Mouse (Mus musculus) adrenal gland, postnatal 36 days (tissue): ENCODE data around the gene Lpar3. TPM values are rescaled to one million over a fixed set of nuclear protein-coding genes. Genes with fewer than 3 reads are reported as not detected.
A peak's percentile ranks its signal among the peaks of the same experiment; 100 is the strongest.

ENCODE experiments used
- DNase-seq, 2 experiments: peaks; one replicate each; pipeline ENCODE4 v3.0.0; 2021; ENCODE audit warnings: mixed read lengths in 1 of 2
- total RNA-seq, 2 experiments: library from RNA; stranded (reverse); gene quantifications; 2 replicates each; pipeline ENCODE4 v1.2.3; 2021

The Lpar3 gene
- total RNA-seq, 2 experiments from 2014 or later = 0.30 to 0.33 TPM

DNA sequence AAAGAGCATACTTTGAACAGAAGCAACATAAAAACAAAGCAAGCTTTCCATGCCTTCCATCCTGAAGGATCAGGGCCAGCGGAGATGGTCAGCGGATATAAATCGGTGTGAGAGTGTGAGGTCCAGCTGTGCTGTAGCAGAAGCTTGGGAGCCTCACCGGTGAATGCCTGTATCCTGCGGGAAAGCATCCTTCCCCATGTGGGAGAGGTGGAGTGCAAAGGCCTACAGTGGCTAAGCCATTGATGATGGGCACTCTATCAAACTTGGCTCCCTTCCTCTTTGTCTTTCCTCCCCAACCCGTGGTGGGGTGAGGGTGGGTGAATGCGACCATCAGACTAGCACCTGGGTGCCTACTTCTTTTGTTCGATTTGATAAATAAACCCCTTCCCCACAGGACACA is 88.8 kb downstream of the Lpar3 start:
- DNase-seq = no peak

DNA sequence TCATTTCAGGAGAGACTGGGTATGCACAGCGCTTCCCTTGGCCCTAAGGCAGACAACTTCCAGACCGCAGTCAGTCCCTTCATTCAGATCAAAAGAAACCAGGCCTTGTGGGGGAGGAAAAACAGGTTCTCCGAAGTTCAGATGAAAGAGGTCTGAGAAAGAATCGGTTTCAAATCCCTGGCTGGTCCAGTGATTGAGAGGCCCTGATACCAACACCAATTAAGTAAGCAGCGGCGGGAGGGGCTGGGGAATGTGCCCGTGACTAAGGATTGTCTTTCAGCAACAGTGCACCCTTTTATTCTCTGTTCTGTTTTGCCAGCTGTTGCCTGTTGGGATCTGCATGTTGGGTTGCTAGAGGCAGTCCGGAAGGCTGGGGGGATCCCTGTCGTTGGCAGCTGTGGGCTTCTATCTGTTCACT is 90.4 kb downstream of the Lpar3 start:
- no peak for DNase-seq

DNA sequence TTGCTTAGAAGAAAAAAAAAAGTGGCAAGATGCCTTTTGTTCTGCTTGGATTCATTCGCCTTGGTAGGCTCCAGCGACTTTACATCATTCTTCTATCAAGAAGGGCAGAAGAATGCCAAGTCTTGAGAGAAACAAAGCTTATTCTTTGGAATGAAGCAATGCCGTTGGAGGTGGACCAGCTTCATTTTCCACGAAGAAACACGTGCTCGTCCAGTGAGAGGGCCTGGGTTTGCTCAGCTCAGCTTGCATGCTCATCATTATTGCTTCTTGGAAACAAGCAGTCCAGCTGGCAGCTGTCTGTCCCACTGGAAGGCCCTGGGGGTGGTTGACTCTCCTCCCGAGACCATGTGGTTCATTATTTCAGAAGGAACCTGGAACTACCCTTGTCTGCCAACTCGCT is 94.7 kb downstream of the Lpar3 start:
- DNase-seq = no peak

DNA sequence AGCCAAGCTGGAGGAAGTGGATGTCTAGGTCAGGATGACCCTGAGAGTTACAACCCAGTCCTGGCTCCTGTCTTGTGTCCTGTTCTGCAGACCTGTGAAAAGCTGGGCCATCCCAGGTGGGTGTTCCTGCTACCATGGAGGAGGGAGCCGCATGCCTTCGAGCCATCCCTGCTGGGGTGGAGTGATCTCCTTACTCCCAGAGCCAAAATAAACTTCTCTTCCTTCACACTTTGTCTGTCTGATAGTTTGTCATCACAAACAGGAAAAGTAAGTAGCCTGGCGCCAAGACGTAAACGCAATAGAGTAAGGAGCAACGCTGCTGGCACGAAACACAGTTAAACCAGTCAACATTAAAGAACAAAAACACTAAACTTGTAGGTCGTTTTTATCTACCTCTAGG is 95.5 kb downstream of the Lpar3 start:
- DNase-seq = no peak

DNA sequence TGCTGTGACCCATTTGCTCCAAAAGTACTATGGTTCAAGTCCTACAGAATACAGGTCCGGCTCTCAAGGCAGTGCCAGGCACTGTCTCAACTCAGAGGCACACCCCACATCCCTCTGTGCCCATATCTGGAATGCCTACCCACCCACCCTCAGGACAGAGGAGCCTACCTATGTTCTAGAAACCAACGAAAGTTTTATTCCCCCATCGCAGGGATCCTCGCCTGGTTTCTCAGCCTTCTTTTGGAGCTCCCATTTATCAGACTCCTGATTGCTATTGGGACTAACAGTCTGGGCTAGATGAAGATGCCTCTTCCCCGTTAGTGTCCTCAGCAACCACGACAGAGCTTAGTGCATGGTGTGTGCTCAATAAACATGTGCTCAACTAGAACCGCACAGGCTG is 96.6 kb downstream of the Lpar3 start:
- no peak for DNase-seq

DNA sequence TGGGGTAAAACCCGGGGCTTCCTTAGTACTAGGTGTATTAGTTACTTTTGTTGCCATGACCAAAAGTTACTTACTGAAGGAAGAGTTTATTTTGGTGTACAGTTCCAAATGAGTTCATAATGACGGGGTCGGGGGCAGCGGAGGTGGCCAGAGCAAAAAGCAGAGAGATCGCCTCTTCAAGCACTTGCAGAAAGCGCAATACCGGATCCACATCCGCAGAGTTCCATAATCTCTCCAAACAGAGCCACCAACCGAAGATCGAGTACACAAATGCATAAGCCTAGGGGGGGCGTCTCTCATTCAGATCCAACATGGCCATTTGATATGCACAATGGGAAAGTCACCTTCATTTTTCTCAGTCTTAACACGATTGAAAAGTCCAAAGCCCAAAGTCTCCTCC is 97.1 kb downstream of the Lpar3 start:
- no peak for DNase-seq

DNA sequence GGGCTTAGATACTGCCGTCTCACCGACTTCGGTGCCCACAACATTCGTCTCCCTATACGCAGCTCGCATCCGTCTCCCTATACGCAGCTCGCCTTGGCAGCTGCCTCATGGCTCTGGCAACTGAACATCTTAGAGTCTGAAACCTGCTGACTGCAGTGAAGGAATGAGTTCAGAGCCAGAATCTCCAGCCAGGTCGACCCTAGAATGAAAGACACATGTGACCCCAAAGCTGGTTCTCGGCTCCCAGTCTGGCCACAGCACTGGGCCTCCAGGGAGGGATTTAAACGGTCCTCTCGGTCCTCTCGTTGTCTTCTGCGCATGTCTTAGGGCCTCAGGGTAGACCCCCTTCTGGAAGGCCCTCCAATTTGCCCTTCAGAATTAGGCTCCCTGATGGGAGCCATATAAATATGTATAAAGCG is 97.8 kb downstream of the Lpar3 start:
- DNase-seq = no peak

DNA sequence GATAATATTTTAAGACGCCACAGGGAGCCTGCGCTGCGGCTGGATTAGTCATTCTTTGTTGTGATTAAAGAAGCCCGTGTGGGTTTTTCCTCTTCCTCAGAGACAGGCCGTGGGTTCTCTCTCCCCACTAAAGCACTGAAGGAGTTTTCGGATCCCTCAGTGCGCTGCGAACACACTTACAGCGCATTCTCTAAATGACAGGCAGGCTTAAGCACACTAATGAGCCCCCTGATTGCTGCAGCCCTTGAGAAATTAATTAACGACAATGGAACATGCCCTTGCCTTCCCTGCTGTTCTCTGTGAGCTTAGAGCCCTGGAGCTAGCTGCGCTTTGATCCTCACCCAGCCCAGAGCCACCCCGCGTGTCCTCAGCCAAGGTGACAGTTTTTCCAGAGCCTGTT is 98.2 kb downstream of the Lpar3 start:
- no peak for DNase-seq

DNA sequence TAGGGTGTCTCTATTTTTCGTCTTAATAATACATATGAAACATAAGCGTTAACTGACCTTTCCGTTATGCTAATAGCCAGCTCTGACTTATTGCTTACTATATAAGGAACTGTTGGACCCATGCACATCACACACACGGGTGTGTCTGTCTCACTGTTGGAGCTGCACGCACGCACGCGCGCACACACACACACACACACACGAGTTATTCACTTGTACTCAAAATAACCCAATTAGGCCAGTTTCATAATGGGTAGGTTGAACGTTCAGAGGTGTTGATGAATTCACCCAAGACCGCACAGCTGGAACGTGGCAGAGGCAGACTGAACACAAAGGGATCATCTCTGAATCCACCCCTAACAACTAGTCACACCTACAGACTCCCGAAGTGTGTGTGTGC is 98.7 kb downstream of the Lpar3 start:
- DNase-seq = no peak

DNA sequence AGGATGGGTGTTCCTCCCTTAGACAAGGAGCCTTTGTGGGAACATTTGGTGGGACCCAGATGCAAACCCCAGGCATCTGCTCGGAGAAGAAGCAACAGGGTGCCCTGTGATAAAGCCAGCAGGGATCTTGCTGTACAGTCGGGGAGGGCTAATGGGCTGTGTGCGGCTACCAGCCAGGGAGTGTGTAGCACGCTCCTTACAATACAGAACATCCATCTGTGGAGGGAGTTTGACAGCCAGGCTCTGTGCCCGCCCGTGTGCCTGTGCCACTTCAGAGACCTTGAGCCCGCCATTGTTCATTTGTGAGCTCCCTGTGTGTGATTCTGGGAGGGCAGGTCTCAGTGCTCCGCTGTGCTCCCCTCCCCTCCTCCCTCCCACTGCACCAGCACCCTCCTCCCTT is 104.2 kb downstream of the Lpar3 start:
- no peak for DNase-seq

DNA sequence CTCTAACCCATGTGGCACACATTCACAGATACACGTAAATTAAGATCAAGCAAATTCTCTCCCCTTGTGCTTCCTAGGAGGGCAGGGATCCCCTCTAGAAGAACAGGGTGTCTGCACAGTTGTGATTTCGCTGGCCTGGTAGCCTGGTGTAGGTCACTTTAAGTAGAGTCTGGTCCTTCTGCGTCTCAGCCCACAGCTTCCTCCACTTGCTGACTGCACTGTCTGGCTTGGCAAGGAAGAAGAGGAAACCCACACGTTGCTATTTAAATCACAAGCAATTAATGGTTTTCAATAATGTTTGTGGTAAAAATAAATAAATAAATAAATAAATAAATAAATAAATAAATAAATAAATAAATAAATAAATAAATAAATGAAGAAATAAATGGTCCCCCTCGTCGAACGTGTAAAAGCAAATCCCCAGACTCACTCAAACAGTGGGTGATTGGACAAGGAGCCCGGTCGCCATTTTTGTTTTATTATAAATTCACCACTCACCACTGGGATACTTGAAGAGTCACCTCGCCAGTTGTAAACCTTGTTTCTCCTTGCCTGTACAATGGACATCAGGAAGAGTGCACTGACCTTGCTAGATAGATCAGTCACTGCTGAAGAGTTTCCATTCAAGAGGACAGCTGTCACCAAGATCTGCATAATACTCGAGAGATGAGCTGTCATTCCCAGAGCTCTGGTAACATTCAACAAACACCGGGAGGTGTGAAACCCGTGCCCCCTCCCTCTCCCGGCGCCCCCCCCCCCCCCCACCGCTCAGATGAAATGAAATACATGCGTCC is 106.2 kb downstream of the Lpar3 start:
- DNase-seq = no peak

DNA sequence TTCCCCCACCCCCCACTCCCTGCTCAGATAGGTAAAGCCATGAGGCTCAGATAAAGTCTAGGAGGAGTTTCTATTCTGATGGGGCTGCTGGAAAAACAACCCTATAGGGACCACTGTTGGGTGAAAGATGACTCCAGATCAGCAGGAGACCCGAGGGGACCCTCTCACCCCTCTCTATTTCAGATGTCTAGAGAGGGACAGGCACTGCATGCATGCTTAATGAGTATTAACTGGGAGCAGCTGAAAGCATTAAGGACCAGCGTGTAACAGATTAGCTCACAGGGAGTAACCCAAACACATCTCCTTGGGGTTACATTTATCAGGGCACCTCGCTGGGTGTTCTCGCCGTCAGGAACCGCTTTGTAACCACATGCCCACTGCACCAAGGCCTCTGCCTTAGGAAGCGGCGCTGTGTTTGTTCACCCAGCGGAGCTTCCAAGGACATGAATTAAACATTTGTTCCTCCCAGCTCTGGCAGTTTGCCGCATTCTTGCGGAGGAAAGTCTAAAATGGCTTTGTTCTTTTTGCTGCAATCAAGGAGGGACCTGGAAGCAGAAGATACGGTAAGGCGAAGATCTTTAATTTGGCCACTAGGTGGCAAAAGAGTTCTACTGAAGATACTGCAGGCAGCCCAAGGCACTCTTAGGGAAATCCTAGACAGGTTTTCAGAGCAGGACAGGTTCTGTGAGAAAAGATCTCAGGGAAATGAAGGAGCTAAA is 106.9 kb downstream of the Lpar3 start:
- DNase-seq = peak; percentile 72 to 76

DNA sequence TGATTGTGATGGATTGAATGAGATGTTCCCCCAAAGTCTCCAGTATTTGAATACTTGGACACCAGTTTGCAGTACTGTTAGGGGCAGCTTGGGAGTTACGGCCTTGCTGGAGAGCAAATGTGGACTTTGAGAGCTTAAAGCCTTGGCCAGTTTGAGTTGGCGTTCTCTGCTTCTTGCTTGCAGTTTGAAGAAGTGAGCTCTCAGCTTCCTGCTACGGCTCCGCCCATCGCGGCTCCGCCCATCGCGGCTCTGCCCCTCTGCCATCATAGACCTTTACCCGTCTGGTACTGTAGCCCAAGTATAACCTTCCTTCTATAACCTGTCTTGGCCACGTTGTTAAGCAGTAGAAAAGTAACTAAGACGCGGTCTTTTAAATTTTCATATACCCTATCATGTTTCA is 108.0 kb downstream of the Lpar3 start:
- DNase-seq = peak; percentile 47 to 65

DNA sequence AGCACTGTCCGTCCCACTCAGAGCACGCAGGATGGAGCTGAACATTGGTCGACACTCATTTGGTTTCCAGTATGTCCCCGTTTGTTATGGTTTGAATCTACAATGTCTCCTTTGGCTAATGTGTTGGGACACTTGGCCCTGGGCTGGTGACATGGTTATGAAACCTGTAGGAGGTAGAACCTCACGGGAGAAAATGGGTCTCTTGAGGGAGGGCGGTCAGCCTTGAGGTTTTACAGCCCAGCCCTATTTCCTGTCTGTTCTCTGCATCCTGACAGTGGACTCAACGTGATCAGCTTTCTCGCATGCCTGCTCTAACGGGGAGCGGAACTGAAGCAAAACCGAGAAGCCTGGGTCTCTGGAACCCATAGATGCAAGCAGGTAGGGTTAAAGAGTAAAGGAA is 111.1 kb downstream of the Lpar3 start:
- DNase-seq = no peak

DNA sequence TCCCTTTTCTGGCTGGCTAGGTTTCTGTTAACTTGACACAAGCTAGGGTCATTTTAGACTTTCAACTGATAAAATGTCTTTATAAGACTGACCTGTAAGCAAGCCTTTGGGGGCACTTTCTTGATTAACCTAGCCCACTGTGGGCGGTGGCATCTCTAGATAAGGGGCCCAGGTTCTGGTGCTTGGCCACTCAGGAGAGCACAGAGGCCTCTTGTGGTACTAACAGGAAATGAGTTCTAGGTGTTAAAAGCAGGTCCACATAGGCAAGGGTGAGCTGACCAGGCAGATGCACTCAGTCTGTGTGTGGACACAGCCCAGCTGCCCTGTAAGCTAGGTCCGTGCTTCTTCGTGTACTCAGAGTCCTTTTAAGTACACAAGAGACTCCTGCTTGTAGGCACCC is 112.5 kb downstream of the Lpar3 start:
- no peak for DNase-seq

DNA sequence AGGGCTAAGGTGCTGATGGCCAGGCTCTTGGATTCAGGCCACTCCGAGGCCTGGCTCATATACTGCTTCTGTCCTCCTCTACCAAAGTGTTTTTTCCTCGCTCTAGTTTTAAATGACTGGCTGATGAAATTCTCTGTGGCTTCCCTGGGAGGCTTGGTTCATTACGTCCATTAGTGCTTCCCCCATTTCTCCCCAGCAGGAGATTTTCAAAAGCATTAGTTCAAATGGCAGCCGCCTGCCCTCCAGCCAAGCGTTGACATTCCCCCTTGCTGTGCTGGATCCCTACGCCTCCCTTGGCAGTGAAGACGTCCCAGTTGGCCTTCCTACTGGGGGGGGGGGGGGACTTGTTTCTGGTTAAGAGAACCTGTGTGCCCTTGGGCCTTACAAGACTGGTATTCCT is 113.3 kb downstream of the Lpar3 start:
- DNase-seq = no peak

Other genes with a start within 250 kb of the Lpar3 start
- gene Syde2, start 233.1 kb upstream of the Lpar3 start, total RNA-seq = 1 to 10 TPM; 6.0 to 7.7 TPM
- gene Wdr63, start 112.8 kb upstream of the Lpar3 start, total RNA-seq = under 1 TPM in 1 of 2 experiments, not detected in 1; 0.26 TPM
- gene Mcoln3, start 103.5 kb upstream of the Lpar3 start, total RNA-seq = not detected
- not detected for gene Mcoln2, start 71.1 kb upstream of the Lpar3 start, total RNA-seq
- gene Ssx2ip, start 183.7 kb downstream of the Lpar3 start, total RNA-seq = 1 to 10 TPM; 8.4 to 9.6 TPM
- 10 to 100 TPM in 1 of 2 experiments, 1 to 10 TPM in 1; 8.1 to 12.3 TPM for gene Ctbs, start 228.8 kb downstream of the Lpar3 start, total RNA-seq